Mouse (Mus musculus): ENCODE measurements around the gene Abhd5. TPM values are rescaled to one million over a fixed set of nuclear protein-coding genes. Genes with fewer than 3 reads are reported as not detected.

Gene Abhd5
- polyA plus RNA-seq, 1 experiment from 2014 or later: 20.0 TPM

DNA sequence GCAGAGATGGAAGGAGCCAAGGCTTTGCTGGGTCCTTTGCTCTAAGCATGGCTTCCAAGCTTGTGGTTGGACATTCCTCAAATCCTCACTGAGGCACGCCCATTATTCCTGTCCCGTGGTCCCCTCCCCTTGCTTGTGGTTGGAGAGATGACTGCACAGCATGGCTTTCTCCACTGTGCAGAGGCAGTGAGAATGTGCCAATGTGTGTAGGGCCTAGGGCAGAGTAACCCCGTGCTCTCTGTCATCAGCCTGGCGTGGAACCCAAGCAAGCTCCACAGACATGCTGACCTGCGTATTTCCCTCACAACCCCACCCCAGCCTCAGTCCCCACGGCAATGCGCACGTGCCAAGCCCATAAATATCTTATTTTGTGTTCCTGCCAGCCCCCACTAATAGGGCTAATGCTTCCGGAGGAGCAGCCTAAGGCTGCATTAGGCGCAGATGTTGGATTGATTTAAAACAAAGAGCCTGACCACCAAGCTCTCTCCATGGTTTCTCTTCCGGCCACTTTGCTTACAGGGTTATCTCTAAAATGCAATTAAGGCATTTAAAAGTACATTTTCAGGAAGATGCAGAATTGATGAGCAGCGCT is 77.7 kb downstream of the Abhd5 start:
- H3K36me3 ChIP-seq (ENCODE audit: control insufficient read depth, insufficient read depth, low read length): no peaks in the 10 kb centered on the region
- H3K27me3 ChIP-seq (ENCODE audit: control insufficient read depth, insufficient read depth, low read length): no peaks in the 10 kb centered on the region
- no peak overlapping the region for H3K4me2 ChIP-seq
- no peak overlapping the region for H3K4me3 ChIP-seq (ENCODE audit: low read depth, low read length)
- no peak overlapping the region for H3K9ac ChIP-seq (ENCODE audit: low read length)
- no peaks in the 10 kb centered on the region for H3K9me3 ChIP-seq (ENCODE audit: control insufficient read depth, low read length)
- ATAC-seq (ENCODE audit: low FRiP score): no peak
- DNase-seq (ENCODE audit: low spot score, missing footprints): no peak
- no peaks in the 10 kb centered on the region for H3K4me1 ChIP-seq (ENCODE audit: control insufficient read depth, insufficient read depth, low read length)
- H3K27ac ChIP-seq (ENCODE audit: low read depth, low read length): no peak overlapping the region
- 89% methylated on average over 12 of the region's 12 CpGs for WGBS

GRCm38 (mm10) chr9:122429685-122430084 is 78.3 kb downstream of the Abhd5 start:
- Histone ChIP-seq H3K9ac (ENCODE audit: low read length) (no peak overlapping the region), H3K36me3 (ENCODE audit: control insufficient read depth, insufficient read depth, low read length) (no peaks in the 10 kb centered on the region), H3K27ac (ENCODE audit: low read depth, low read length) (no peak overlapping the region), H3K4me3 (ENCODE audit: low read depth, low read length) (no peak overlapping the region), H3K4me1 (ENCODE audit: control insufficient read depth, insufficient read depth, low read length) (no peaks in the 10 kb centered on the region), H3K27me3 (ENCODE audit: control insufficient read depth, insufficient read depth, low read length) (no peaks in the 10 kb centered on the region), H3K4me2 (no peak overlapping the region), H3K9me3 (ENCODE audit: control insufficient read depth, low read length) (no peaks in the 10 kb centered on the region)
- no peak for ATAC-seq (ENCODE audit: low FRiP score)
- 67% methylated on average over 1 of the region's 1 CpGs for WGBS
- DNase-seq (ENCODE audit: low spot score, missing footprints): no peak

Other genes starting within 250 kb of the Abhd5 start
- gene Snrk, start 234.3 kb upstream of the Abhd5 start, polyA plus RNA-seq (2014; fragmentation: Nextera tagmentation; extraction: Ambion mirVana): 24.9 and 26.1 TPM in 2 replicates
- gene Ano10, start 57.2 kb upstream of the Abhd5 start, polyA plus RNA-seq (2014; fragmentation: Nextera tagmentation; extraction: Ambion mirVana): 39.4 and 46.3 TPM in 2 replicates